Mouse (Mus musculus): Measurements from ENCODE around the gene Zp1. TPM values are rescaled to one million over a fixed set of nuclear protein-coding genes. Genes with fewer than 3 reads are reported as not detected.
A peak's percentile ranks its signal among the peaks of the same experiment; 100 is the strongest.

Gene Zp1
- total RNA-seq (2014; rRNA removed): not detected in 2 replicates
- not detected in 2 replicates for polyA plus RNA-seq (2012; rRNA removed)

DNA sequence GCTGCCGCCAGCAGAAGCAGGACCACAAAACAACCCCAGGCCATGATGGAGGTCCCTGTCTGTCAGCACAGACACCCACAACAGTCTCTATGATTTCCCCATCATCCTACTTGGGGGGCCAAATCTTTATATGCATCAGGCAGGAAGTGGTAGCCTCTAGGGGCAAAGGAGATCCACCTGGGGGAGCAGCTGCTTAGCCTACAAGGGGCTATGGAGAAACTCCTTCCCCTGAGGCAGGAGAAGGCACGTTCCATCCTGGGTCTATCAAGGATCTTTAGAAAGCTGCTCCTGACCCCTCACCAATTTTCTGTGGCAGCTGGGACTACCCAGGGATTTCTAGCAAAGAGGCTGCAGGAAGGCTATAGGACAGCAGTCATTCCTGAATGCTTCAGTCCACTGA is at the start of gene Zp1:
TSS of gene Zp1 (minus strand) at position 101 of the 400 bp plus-strand sequence.
- no peak within 1 kb of the TSS for H3K27ac ChIP-seq (replicated peaks; ENCODE audit: insufficient read depth, low read depth, low read length)
- no peak for DNase-seq (ENCODE audit: extremely low read depth, low read depth, low spot score)
- no peak within 1 kb of the TSS for H3K4me3 ChIP-seq (ENCODE audit: insufficient read depth, low read depth, low read length)
- H3K79me2 ChIP-seq (ENCODE audit: control insufficient read depth, insufficient read depth, low read length): no peaks in the 10 kb centered on the region
- no peaks in the 10 kb centered on the region for H3K4me1 ChIP-seq (ENCODE audit: control insufficient read depth, insufficient read depth, low read length)
- no peaks in the 10 kb centered on the region for H3K36me3 ChIP-seq (ENCODE audit: control insufficient read depth, insufficient read depth, low read length)
- 76% methylated on average over 2 of the region's 2 CpGs for WGBS
- no peaks in the 10 kb centered on the region for H3K27me3 ChIP-seq (ENCODE audit: control insufficient read depth, insufficient read depth, low read length)
- no peak for TF ChIP-seq CTCF (IDR thresholded peaks at IDR 0.05; ENCODE audit: low read depth, low read length)
- H3K9ac ChIP-seq (ENCODE audit: low read depth, low read length): no peak within 1 kb of the TSS

DNA sequence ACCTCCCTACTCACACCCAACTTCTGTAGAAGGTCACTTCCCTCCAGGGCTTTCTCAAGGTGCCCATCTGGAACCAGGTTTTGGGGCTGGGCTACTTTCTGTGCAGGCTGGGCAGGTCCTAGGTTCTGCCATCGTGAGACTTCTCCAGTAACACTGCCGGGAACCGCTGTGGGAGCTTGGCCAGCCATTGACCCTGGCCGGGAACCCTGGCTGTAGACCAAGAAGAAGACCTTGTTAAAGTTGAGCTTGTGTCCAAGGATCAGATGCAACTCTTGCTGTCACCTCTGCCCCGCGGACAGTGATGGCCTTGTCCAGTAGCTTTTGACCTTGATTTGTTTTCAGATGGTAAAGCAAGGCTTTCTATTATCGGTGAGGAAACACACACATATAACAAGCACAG is 48.1 kb upstream of the Zp1 start:
- no peaks in the 10 kb centered on the region for H3K27me3 ChIP-seq (ENCODE audit: control insufficient read depth, insufficient read depth, low read length)
- no peaks in the 10 kb centered on the region for H3K79me2 ChIP-seq (ENCODE audit: control insufficient read depth, insufficient read depth, low read length)
- TF ChIP-seq POLR2A (IDR thresholded peaks at IDR 0.05; ENCODE audit: extremely low read depth, insufficient read depth, low read length) (no peak), CTCF (IDR thresholded peaks at IDR 0.05; ENCODE audit: low read depth, low read length) (no peak)
- H3K27ac ChIP-seq (replicated peaks; ENCODE audit: insufficient read depth, low read depth, low read length): no peak overlapping the region
- no peak overlapping the region for H3K9ac ChIP-seq (ENCODE audit: low read depth, low read length)
- H3K36me3 ChIP-seq (ENCODE audit: control insufficient read depth, insufficient read depth, low read length): no peaks in the 10 kb centered on the region
- 58% methylated on average over 7 of the region's 7 CpGs for WGBS
- DNase-seq (ENCODE audit: extremely low read depth, low read depth, low spot score): peak; percentile 19
- no peak overlapping the region for H3K4me3 ChIP-seq (ENCODE audit: insufficient read depth, low read depth, low read length)
- H3K4me1 ChIP-seq (ENCODE audit: control insufficient read depth, insufficient read depth, low read length): no peaks in the 10 kb centered on the region

DNA sequence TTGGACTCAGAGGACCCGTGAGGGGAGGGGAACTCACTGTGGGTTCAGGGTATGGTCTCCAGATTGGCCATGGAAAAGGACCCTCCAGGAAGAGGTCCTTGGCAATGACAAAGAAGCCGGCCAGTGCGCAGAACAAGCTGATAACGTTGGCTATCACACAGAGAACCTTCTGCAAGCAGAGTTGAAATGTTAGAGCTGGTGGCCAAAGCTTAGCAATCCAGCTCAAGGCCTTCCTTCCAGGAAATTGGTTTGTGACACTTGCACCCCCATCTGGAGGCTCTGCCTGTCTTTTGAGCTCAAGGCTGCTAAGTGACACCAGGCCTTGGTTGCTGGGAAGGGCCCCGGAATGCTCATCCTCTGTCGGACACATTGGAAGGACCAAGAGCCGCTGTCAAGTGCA is 45.3 kb upstream of the Zp1 start:
- Histone ChIP-seq H3K4me1 (ENCODE audit: control insufficient read depth, insufficient read depth, low read length) (no peaks in the 10 kb centered on the region), H3K4me3 (ENCODE audit: insufficient read depth, low read depth, low read length) (no peak overlapping the region), H3K79me2 (ENCODE audit: control insufficient read depth, insufficient read depth, low read length) (no peaks in the 10 kb centered on the region), H3K27ac (replicated peaks; ENCODE audit: insufficient read depth, low read depth, low read length) (no peak overlapping the region), H3K9ac (ENCODE audit: low read depth, low read length) (no peak overlapping the region), H3K36me3 (ENCODE audit: control insufficient read depth, insufficient read depth, low read length) (no peaks in the 10 kb centered on the region), H3K27me3 (ENCODE audit: control insufficient read depth, insufficient read depth, low read length) (no peaks in the 10 kb centered on the region)
- DNase-seq (ENCODE audit: extremely low read depth, low read depth, low spot score): no peak
- TF ChIP-seq CTCF (IDR thresholded peaks at IDR 0.05; ENCODE audit: low read depth, low read length) (no peak), POLR2A (IDR thresholded peaks at IDR 0.05; ENCODE audit: extremely low read depth, insufficient read depth, low read length) (no peak)
- WGBS: 81% methylated on average over 7 of the region's 7 CpGs

DNA sequence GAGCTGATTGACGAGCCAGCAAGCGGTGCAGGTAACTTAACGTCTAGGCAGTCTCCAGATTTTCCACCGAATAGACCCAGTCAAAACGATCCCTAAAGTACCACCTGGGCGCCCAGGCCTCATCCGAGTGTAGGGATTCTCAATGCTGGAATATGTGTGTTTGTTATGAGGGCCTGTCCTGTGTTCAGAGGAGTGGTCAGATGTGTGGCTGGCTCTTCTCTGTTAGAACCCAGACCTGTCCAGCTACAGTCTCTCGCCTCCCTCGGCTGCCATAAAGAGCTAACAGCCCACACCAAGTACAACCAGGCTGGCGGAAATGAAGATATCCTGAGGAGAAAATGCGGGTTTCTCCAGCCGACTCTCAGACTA is 39.5 kb upstream of the Zp1 start:
- Histone ChIP-seq H3K4me1 (ENCODE audit: control insufficient read depth, insufficient read depth, low read length) (no peaks in the 10 kb centered on the region), H3K79me2 (ENCODE audit: control insufficient read depth, insufficient read depth, low read length) (no peaks in the 10 kb centered on the region), H3K4me3 (ENCODE audit: insufficient read depth, low read depth, low read length) (no peak overlapping the region), H3K27ac (replicated peaks; ENCODE audit: insufficient read depth, low read depth, low read length) (no peak overlapping the region), H3K27me3 (ENCODE audit: control insufficient read depth, insufficient read depth, low read length) (no peaks in the 10 kb centered on the region), H3K9ac (ENCODE audit: low read depth, low read length) (no peak overlapping the region), H3K36me3 (ENCODE audit: control insufficient read depth, insufficient read depth, low read length) (no peaks in the 10 kb centered on the region)
- WGBS: 52% methylated on average over 12 of the region's 12 CpGs
- TF ChIP-seq POLR2A (IDR thresholded peaks at IDR 0.05; ENCODE audit: extremely low read depth, insufficient read depth, low read length): no peak
- no peak for TF ChIP-seq CTCF (IDR thresholded peaks at IDR 0.05; ENCODE audit: low read depth, low read length)
- no peak for DNase-seq (ENCODE audit: extremely low read depth, low read depth, low spot score)

DNA sequence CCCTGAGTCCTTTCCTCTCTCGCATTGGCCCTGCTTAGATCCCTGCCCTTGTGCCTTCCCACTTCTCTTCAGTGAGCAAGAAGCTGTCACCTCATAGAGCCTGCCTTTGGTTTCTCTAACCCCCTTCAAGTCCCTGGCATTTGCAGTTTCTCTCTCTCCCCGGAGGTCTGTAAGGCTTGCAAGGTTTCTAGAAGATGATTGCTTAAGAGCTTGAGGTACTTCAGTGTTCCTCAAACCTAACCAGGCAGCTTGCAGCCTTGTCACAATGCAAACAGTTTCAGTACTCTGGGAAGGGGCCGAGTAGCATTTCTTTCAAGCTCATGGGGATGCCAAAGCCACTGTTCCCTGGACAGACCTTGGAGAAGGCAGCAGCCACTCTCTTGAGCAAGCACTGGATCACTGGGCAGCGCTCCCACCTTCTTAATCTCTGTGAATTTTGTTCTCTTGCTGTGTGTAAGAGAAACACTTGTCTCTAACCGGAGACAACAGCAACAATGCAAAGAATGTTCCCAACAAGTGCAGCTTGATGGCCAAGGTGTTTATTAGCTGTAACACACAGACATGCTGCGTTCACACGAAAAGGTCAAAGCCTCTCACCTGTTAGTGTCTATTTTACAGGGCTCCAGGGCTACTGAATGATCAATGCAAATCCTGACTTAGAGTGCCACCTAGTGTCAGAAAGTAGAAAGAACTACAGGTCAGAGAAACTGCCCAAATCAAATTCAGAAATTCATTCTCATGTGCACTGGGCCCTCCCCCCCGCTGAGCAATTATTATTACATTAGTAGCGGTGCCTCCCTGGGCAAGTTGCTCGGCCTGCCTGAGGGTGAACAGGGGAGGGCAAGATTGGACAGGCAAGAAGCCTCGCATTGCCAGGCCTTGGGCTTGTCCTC is 38.9 kb upstream of the Zp1 start:
- TF ChIP-seq CTCF (IDR thresholded peaks at IDR 0.05; ENCODE audit: low read depth, low read length) (peak; percentile 62), POLR2A (IDR thresholded peaks at IDR 0.05; ENCODE audit: extremely low read depth, insufficient read depth, low read length) (no peak)

More for the DNA sequence above, 38.9 kb upstream of the Zp1 start:
- H3K27ac ChIP-seq (replicated peaks; ENCODE audit: insufficient read depth, low read depth, low read length): no peak overlapping the region
- H3K79me2 ChIP-seq (ENCODE audit: control insufficient read depth, insufficient read depth, low read length): no peaks in the 10 kb centered on the region
- no peaks in the 10 kb centered on the region for H3K36me3 ChIP-seq (ENCODE audit: control insufficient read depth, insufficient read depth, low read length)
- WGBS: 30% methylated on average over 11 of the region's 11 CpGs
- peak; percentile 62 for DNase-seq (ENCODE audit: extremely low read depth, low read depth, low spot score)
- no peak overlapping the region for H3K4me3 ChIP-seq (ENCODE audit: insufficient read depth, low read depth, low read length)
- no peak overlapping the region for H3K9ac ChIP-seq (ENCODE audit: low read depth, low read length)
- no peaks in the 10 kb centered on the region for H3K4me1 ChIP-seq (ENCODE audit: control insufficient read depth, insufficient read depth, low read length)
- H3K27me3 ChIP-seq (ENCODE audit: control insufficient read depth, insufficient read depth, low read length): no peaks in the 10 kb centered on the region
